Mouse (Mus musculus) CH12.LX (cell line): Measurements from ENCODE around the gene Bpifb5. TPM values are rescaled to one million over a fixed set of nuclear protein-coding genes. Genes with fewer than 3 reads are reported as not detected.
"Not testable (repeated sequence)": the region's sequence is repeated elsewhere in the genome, so short reads cannot be mapped to it uniquely, and the experiment has no call there.

ENCODE experiments used
- DNase-seq: peaks from one replicate; pipeline ENCODE4 v3.0.0-alpha.2; 2013; ENCODE audit errors: extremely low read depth
- H3K27ac ChIP-seq: 2 replicates; pipeline ENCODE4 v1.5.1; 2012; ENCODE audit warnings: low read depth, mild to moderate bottlenecking, control low read depth, moderate library complexity; ENCODE audit not compliant: insufficient read depth
- H3K27me3 ChIP-seq: replicated peaks from 2 replicates; pipeline ENCODE3; 2012; ENCODE audit warnings: inconsistent platforms
- H3K36me3 ChIP-seq, 2 experiments: replicated peaks in 1 of 2; 2 replicates each; pipeline versions ENCODE3 to v1.6.1; 2012; ENCODE audit warnings: inconsistent platforms in 1 of 2, low read length in 1 of 2, mild to moderate bottlenecking in 1 of 2, mixed read lengths in 1 of 2, moderate library complexity in 1 of 2; ENCODE audit not compliant: control insufficient read depth in 1 of 2, insufficient read depth in 1 of 2
- H3K4me1 ChIP-seq, 2 experiments: 2 replicates each; pipeline ENCODE4 v1.6.1; 2012; ENCODE audit warnings: inconsistent platforms in 1 of 2, moderate library complexity in 1 of 2; ENCODE audit not compliant: insufficient read depth in 2 of 2, control insufficient read depth in 1 of 2
- H3K4me2 ChIP-seq: 2 replicates; pipeline ENCODE4 v1.6.1; 2012; ENCODE audit warnings: low read depth, mild to moderate bottlenecking, control low read depth; ENCODE audit not compliant: poor library complexity, insufficient read depth, severe bottlenecking
- H3K4me3 ChIP-seq, 3 experiments: fragments of 150-350 bp in 1 of 3; sonication (generic) in 1 of 3; replicated peaks in 1 of 3; 2 replicates each; pipeline versions ENCODE3 to v1.5.1; 2011 to 2012; ENCODE audit warnings: low read depth in 2 of 3, low read length in 2 of 3, mild to moderate bottlenecking in 2 of 3, moderate library complexity in 2 of 3, control low read depth in 1 of 3, improper control_type of control experiment in 1 of 3, inconsistent platforms in 1 of 3, mixed read lengths in 1 of 3; ENCODE audit not compliant: poor library complexity in 1 of 3
- H3K79me2 ChIP-seq: replicated peaks from 2 replicates; pipeline ENCODE4 v1.6.1; 2012; ENCODE audit warnings: mild to moderate bottlenecking, moderate library complexity; ENCODE audit not compliant: control insufficient read depth, poor library complexity, insufficient read depth, severe bottlenecking; ENCODE audit errors: extremely low read depth
- H3K9ac ChIP-seq: 2 replicates; pipeline ENCODE4 v1.6.1; 2012; ENCODE audit warnings: low read depth, mild to moderate bottlenecking, control low read depth, moderate library complexity; ENCODE audit not compliant: insufficient read depth
- H3K9me3 ChIP-seq: replicated peaks from 2 replicates; pipeline ENCODE3; 2012; ENCODE audit warnings: low read length, inconsistent platforms, mixed read lengths
- GABPA ChIP-seq: IDR thresholded peaks from 2 replicates; pipeline ENCODE4 v1.6.1; 2012; ENCODE audit warnings: low read depth, low read length, improper control_type of control experiment, inconsistent platforms; ENCODE audit not compliant: insufficient replicate concordance
- KAT2A ChIP-seq: IDR thresholded peaks from 2 replicates; pipeline ENCODE4 v1.6.1; 2012; ENCODE audit warnings: low read length, improper control_type of control experiment, inconsistent platforms; ENCODE audit not compliant: insufficient replicate concordance
- MAZ ChIP-seq: IDR thresholded peaks from 2 replicates; pipeline ENCODE4 v1.6.1; 2012; ENCODE audit warnings: low read depth, mild to moderate bottlenecking, inconsistent platforms, low read length, improper control_type of control experiment, moderate library complexity
- RAD21 ChIP-seq: IDR thresholded peaks from 2 replicates; pipeline ENCODE4 v1.6.1; 2011; ENCODE audit warnings: low read depth, mild to moderate bottlenecking, low read length, improper control_type of control experiment, moderate library complexity
- UBTF ChIP-seq: IDR thresholded peaks from 2 replicates; pipeline ENCODE4 v1.6.1; 2012; ENCODE audit warnings: low read depth, mild to moderate bottlenecking, inconsistent platforms, low read length, improper control_type of control experiment, moderate library complexity
- ZC3H11A ChIP-seq: IDR thresholded peaks from 2 replicates; pipeline ENCODE4 v1.6.1; 2012; ENCODE audit warnings: low read depth, mild to moderate bottlenecking, inconsistent platforms, low read length, improper control_type of control experiment
- ZKSCAN1 ChIP-seq: IDR thresholded peaks from 2 replicates; pipeline ENCODE4 v1.6.1; 2012; ENCODE audit warnings: low read depth, inconsistent platforms, low read length, improper control_type of control experiment, borderline replicate concordance
- dilution Hi-C: fragments of 300-500 bp; cut with MboI; formaldehyde crosslinking; loops from 2 replicates; pipeline ENCODE4 v1.14.3; 2020; ENCODE audit warnings: low sequenced_read_pairs; ENCODE audit not compliant: extremely low pct_unique_long_range_greater_than_20kb, extremely low pct_ligation_motif_present
- in situ Hi-C: fragments of 300-500 bp; cut with MboI; formaldehyde crosslinking; loops from 3 replicates; pipeline ENCODE4 v1.14.3; 2019; ENCODE audit warnings: low sequenced_read_pairs, low pct_ligation_motif_present, low pct_unique_long_range_greater_than_20kb, mixed read lengths
- polyA plus RNA-seq: library from polyadenylated mRNA; unstranded; fragments of >175 nt; gene quantifications from 2 replicates; pipeline ENCODE4 v1.2.1, GENCODE M21; 2012; ENCODE audit warnings: low read depth; ENCODE audit not compliant: insufficient read length
- total RNA-seq, 2 experiments: library from RNA; depleted of rRNA; stranded (reverse); fragments of 300-350 nt in 1 of 2; fragments of >200 nt in 1 of 2; gene quantifications; 2 replicates each; pipeline ENCODE4 v1.2.3; 2012 to 2014

Gene Bpifb5
- total and polyA plus RNA-seq, 3 experiments: not detected

- dilution Hi-C loops (no loop called here), in situ Hi-C loops (no loop called here)
- no peaks in the 10 kb centered on the region for H3K79me2 ChIP-seq
- H3K4me2 ChIP-seq: no peak overlapping the region
- no peaks in the 10 kb centered on the region for H3K9me3 ChIP-seq
- H3K4me1 ChIP-seq: no peaks in the 10 kb centered on the region
- DNase-seq: no peak
- no peak overlapping the region for H3K27ac ChIP-seq
- H3K36me3 ChIP-seq: no peaks in the 10 kb centered on the region
- no peak overlapping the region for H3K4me3 ChIP-seq
- H3K9ac ChIP-seq: no peak overlapping the region
- H3K27me3 ChIP-seq: peaks cover 49% of the 10 kb centered on the region
- no peak for TF ChIP-seq UBTF
- TF ChIP-seq ZKSCAN1: no peak
- TF ChIP-seq RAD21: no peak
- no peak for TF ChIP-seq MAZ
- no peak for TF ChIP-seq GABPA
- TF ChIP-seq ZC3H11A: no peak
- no peak for TF ChIP-seq KAT2A
Measured at GRCm38 (mm10) chr2:154255770-154256169, 32.2 kb downstream of the Bpifb5 start.

GRCm38 (mm10) chr2:154257554-154257953, 34.0 kb downstream of the Bpifb5 start, which contains the start of gene Bpifb9a:
Gene Bpifb9a, plus strand, starts transcription at chr2:154257854.
- H3K4me2 ChIP-seq, dilution Hi-C loops, H3K4me1 ChIP-seq, H3K36me3 ChIP-seq, H3K79me2 ChIP-seq, H3K9me3 ChIP-seq, in situ Hi-C loops, H3K4me3 ChIP-seq, H3K27ac ChIP-seq, H3K9ac ChIP-seq, DNase-seq: not testable (repeated sequence)
- peaks cover 32% of the 10 kb centered on the region for H3K27me3 ChIP-seq

- H3K9me3 ChIP-seq, H3K27me3 ChIP-seq, dilution Hi-C loops, H3K4me2 ChIP-seq, H3K79me2 ChIP-seq, H3K36me3 ChIP-seq, H3K27ac ChIP-seq, H3K4me3 ChIP-seq, H3K9ac ChIP-seq, H3K4me1 ChIP-seq, in situ Hi-C loops, DNase-seq: not testable (repeated sequence)
Measured at GRCm38 (mm10) chr2:154264397-154264796, 40.9 kb downstream of the Bpifb5 start.

Other genes starting within 250 kb of the Bpifb5 start
- not detected in 2 replicates for gene Bpifa6, start 248.8 kb upstream of the Bpifb5 start, total RNA-seq (2012; rRNA removed)
- not detected in 2 replicates for gene Bpifa6, start 248.8 kb upstream of the Bpifb5 start, total RNA-seq (2014; rRNA removed)
- not detected in 2 replicates for gene Bpifa6, start 248.8 kb upstream of the Bpifb5 start, polyA plus RNA-seq
- gene Bpifa2, start 215.5 kb upstream of the Bpifb5 start, total RNA-seq (2012; rRNA removed): not detected in 2 replicates
- not detected in 2 replicates for gene Bpifa2, start 215.5 kb upstream of the Bpifb5 start, total RNA-seq (2014; rRNA removed)
- gene Bpifa2, start 215.5 kb upstream of the Bpifb5 start, polyA plus RNA-seq: not detected in 2 replicates
- not detected in 2 replicates for gene Bpifa3, start 93.4 kb upstream of the Bpifb5 start, total RNA-seq (2012; rRNA removed)
- not detected in 2 replicates for gene Bpifa3, start 93.4 kb upstream of the Bpifb5 start, total RNA-seq (2014; rRNA removed)
- gene Bpifa3, start 93.4 kb upstream of the Bpifb5 start, polyA plus RNA-seq: not detected in 2 replicates
- gene Bpifa1, start 80.9 kb upstream of the Bpifb5 start, total RNA-seq (2012; rRNA removed): not detected in 2 replicates
- not detected in 2 replicates for gene Bpifa1, start 80.9 kb upstream of the Bpifb5 start, total RNA-seq (2014; rRNA removed)
- gene Bpifa1, start 80.9 kb upstream of the Bpifb5 start, polyA plus RNA-seq: not detected in 2 replicates
- gene Bpifa5, start 61.1 kb upstream of the Bpifb5 start, total RNA-seq (2012; rRNA removed): not detected in 2 replicates
- gene Bpifa5, start 61.1 kb upstream of the Bpifb5 start, total RNA-seq (2014; rRNA removed): not detected in 2 replicates
- gene Bpifa5, start 61.1 kb upstream of the Bpifb5 start, polyA plus RNA-seq: not detected in 2 replicates
- gene Bpifb1, start 32.9 kb upstream of the Bpifb5 start, total RNA-seq (2012; rRNA removed): not detected in 2 replicates
- not detected in 2 replicates for gene Bpifb1, start 32.9 kb upstream of the Bpifb5 start, total RNA-seq (2014; rRNA removed)
- not detected in 2 replicates for gene Bpifb1, start 32.9 kb upstream of the Bpifb5 start, polyA plus RNA-seq
- not detected in 2 replicates for gene Bpifb9a, start 34.1 kb downstream of the Bpifb5 start, total RNA-seq (2012; rRNA removed)
- gene Bpifb9a, start 34.1 kb downstream of the Bpifb5 start, total RNA-seq (2014; rRNA removed): not detected in 2 replicates
- gene Bpifb9a, start 34.1 kb downstream of the Bpifb5 start, polyA plus RNA-seq: not detected in 2 replicates
- not detected in 2 replicates for gene Bpifb9b, start 83.5 kb downstream of the Bpifb5 start, total RNA-seq (2012; rRNA removed)
- gene Bpifb9b, start 83.5 kb downstream of the Bpifb5 start, total RNA-seq (2014; rRNA removed): not detected in 2 replicates
- gene Bpifb9b, start 83.5 kb downstream of the Bpifb5 start, polyA plus RNA-seq: not detected in 2 replicates
- 30.6 and 32.0 TPM in 2 replicates for gene Cdk5rap1, start 149.3 kb downstream of the Bpifb5 start, total RNA-seq (2012; rRNA removed)
- 43.5 and 50.2 TPM in 2 replicates for gene Cdk5rap1, start 149.3 kb downstream of the Bpifb5 start, total RNA-seq (2014; rRNA removed)
- gene Cdk5rap1, start 149.3 kb downstream of the Bpifb5 start, polyA plus RNA-seq: 25.8 and 26.4 TPM in 2 replicates
- gene Snta1, start 184.4 kb downstream of the Bpifb5 start, total RNA-seq (2012; rRNA removed): not detected in 2 replicates
- not detected in 2 replicates for gene Snta1, start 184.4 kb downstream of the Bpifb5 start, total RNA-seq (2014; rRNA removed)
- 0.33 and 0.57 TPM in 2 replicates for gene Snta1, start 184.4 kb downstream of the Bpifb5 start, polyA plus RNA-seq
- 5.5 and 6.0 TPM in 2 replicates for gene Cbfa2t2, start 212.7 kb downstream of the Bpifb5 start, total RNA-seq (2012; rRNA removed)
- gene Cbfa2t2, start 212.7 kb downstream of the Bpifb5 start, total RNA-seq (2014; rRNA removed): 7.0 and 7.4 TPM in 2 replicates
- 10.5 and 12.6 TPM in 2 replicates for gene Cbfa2t2, start 212.7 kb downstream of the Bpifb5 start, polyA plus RNA-seq